Mouse (Mus musculus) gastrocnemius, postnatal 10 days (tissue): ENCODE measurements around the gene Hes3. TPM values are rescaled to one million over a fixed set of nuclear protein-coding genes. Genes with fewer than 3 reads are reported as not detected.

Experiments
- DNase-seq: peaks from one replicate; pipeline ENCODE4 v3.0.0; 2021; ENCODE audit warnings: mixed read lengths
- total RNA-seq, 2 experiments: library from RNA; stranded (reverse); gene quantifications; 2 replicates each; pipeline ENCODE4 v1.2.3; 2021

Hes3 gene
- total RNA-seq, 2 experiments from 2014 or later, result not detected

DNA sequence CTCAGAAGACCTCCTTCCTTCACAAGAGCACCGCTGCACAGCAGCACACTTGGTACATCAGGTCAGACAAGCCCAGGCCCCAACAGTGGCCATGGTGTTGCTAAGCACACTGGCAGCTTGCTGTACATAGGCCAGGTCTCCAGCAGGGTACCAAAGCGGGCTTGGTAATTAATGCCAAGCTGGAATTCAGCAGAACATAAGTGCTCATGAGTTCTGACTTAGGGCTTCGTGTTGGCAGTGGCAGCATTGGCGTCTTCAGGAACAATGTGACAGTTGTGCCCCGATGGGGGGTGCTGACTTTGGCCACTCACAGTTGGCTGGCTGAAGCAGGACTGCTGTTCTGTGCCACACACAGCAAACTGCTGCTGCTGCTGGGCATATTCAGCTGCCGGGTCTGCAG lies 13.2 kb upstream of the Hes3 start:
- no peak for DNase-seq

DNA sequence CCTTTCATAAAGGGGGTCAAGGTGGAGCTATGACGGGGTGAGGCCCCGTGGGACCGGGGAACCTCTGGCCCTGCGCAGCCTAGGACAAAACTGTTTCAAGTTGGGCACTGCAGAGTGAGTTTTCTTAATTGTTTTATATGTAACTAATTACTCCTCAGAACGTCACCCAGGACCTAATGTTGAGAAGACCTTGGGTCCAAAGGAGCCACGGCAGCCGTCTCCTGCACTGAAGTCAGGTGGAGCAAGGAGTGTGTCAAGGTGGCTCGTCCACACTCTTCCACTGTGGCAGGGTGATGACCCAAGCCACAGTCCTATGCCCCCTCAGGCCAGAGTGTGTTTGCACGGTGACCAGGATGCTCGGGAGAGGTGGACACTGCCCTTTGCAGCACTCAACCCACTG lies 11.7 kb upstream of the Hes3 start:
- no peak for DNase-seq

GRCm38 (mm10) chr4:152302012-152302411 lies 10.6 kb upstream of the Hes3 start:
- DNase-seq, result no peak

DNA sequence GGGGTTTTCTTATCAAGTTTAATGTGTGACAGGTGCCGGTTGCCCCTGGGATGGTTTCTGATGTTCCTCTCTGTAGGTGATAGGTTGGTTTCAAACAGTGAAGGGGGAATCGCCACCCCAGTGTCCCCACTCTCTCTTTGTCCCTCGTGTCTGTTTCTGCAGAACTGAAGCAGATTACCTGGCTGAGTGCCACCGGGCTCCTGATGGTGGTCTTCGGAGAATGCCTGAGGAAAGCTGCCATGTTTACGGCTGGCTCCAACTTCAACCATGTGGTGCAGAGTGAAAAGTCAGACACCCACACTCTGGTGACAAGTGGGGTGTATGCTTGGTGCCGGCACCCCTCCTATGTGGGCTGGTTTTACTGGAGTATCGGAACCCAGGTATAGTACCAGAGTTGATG lies 8.9 kb upstream of the Hes3 start:
- no peak for DNase-seq

- no peak for DNase-seq
Measured at GRCm38 (mm10) chr4:152298836-152299235, 7.4 kb upstream of the Hes3 start.

GRCm38 (mm10) chr4:152296874-152297861 lies 5.7 kb upstream of the Hes3 start, which contains the start of gene Icmt:
Gene Icmt, plus strand, starts transcription at chr4:152297227.
- DNase-seq, result peak; percentile 100

DNA sequence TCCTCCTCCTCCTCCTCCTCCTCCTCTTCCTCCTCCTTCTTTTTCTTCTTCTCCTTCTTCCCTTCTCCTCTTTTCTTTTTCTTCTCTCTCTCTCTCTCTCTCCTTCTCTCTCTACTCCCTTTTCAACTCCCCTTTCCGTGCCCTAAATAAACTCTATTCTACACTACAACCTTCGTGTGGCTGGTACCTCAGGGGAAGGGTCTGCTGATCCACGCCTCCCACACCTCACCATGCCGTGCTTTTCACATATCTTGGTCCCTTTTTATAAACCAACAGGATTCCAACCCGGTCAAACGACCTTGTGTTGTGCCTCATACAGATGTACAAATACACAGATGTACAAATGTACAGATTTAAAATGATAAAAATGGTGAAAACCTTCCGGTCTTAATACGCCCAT lies 4.9 kb upstream of the Hes3 start:
- no peak for DNase-seq

GRCm38 (mm10) chr4:152295916-152296315 lies 4.5 kb upstream of the Hes3 start:
- no peak for DNase-seq

GRCm38 (mm10) chr4:152294188-152294929 lies 2.9 kb upstream of the Hes3 start:
- DNase-seq, result no peak

DNA sequence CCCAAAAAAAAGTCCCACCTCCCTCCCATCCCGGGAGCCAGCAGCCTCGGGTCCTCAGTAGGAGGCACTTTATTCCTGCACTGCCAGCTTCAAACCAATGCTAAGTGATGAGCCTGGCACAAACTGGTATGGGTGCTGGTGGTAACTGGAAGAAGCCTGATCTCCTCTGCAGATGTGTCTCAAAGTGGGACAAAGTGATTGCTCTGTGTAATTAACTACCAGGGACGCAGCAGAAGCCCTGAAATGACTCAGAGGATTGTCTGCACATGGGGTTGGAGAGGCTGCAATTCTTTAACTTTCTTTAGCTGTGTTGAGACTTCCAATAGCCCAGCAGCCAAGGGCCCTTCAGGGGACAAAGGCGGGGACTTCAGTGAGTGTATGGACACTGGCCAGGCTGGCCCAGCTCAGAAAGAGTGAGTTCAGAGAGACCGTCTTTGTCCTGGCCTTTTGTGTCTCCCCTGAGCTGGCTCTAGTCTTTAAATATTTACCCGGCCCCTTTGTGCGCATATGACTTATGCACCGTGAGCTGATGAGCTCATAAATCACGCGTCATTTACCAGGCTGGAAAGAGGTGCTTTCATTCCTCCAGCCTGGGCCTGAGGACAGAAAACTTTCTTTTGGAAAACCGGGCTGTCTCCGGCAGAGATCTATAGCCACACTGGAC lies 772 bp upstream of the Hes3 start:
- DNase-seq, result no peak

DNA sequence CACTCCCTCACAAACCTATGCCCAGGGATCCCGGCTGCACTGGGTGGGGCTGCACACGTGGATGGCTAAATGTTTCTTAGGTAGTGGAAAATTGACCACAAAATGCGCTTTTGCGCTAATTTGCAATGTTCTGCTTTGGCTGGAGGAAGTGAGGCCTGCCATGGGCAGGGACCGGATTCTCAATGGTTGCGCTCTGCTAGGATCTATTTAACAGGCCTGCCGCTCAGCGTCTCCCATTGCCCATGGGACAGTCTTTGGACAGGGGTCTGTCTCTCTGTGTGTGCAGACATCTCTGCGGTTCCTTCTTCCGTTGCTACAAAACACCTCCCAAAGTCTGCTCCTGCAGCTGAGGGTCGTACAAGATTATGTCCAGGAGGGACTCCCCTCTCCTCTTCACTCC lies 471 bp downstream of the Hes3 start:
- no peak for DNase-seq

DNA sequence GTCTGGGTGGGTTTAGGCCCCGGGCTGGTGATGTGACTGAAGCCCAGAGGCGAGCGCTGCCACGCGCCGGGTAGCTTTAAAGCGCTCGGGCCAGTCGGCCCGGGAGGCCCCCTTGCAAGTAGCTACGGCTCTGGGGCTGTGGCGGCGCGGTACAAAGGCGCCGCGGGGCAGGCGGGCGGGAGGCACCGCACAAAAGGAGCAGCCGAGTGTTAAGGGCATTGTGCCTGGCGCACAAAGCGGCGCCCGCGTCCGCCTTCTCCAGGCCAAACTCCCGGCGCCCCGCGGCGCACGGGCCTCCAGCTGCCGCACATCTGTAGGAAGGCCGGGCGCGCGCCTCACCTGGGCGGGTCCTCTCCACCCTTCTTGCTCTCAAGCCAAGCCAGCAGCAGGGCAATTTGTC lies 1.1 kb downstream of the Hes3 start:
- no peak for DNase-seq

GRCm38 (mm10) chr4:152288398-152288945 lies 3.0 kb downstream of the Hes3 start:
- DNase-seq, result no peak

- DNase-seq, result no peak
Measured at GRCm38 (mm10) chr4:152287317-152288120, 3.9 kb downstream of the Hes3 start.

DNA sequence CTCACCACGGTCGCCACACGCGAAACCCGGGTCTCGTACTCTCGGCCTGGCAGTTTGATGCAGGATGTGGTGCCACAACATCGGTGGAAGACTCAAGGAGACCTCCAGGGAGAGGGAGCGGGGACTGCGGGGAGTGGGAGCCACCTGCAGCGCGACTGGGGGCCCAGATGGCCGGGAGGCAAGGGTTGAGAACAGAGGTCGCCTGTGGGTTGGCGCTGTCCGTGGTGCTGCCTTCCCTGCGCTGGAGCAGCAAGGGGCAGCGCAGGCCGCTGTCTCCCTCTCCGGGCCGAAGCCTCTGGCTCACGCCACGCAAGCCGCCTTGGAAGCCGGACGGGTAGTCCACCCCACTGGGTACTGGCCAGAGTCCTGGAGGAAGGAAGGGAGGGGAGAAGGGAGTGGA lies 4.6 kb downstream of the Hes3 start:
- peak; percentile 79 for DNase-seq

DNA sequence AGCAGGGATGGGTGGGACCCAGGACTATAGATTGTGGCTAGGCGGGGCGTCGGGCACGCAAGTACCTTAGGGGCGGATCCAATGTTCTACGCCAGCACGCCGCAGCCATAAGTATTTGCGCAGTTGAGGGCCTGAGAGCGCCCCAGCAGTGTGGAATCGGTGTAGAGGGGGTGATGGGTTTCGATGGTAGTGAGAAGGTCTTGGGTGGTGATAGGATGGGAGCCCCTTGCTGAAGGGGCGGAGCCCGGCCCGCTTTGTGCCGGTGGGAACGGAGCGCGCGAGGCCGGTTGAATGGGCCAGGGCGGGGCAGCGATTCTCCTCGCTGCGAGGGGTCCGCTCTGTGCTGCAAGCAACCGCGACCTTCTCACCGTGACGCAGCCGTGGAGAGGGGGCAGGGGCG lies 5.3 kb downstream of the Hes3 start:
- DNase-seq, result no peak

GRCm38 (mm10) chr4:152285505-152285904 lies 6.0 kb downstream of the Hes3 start:
- peak; percentile 59 for DNase-seq

DNA sequence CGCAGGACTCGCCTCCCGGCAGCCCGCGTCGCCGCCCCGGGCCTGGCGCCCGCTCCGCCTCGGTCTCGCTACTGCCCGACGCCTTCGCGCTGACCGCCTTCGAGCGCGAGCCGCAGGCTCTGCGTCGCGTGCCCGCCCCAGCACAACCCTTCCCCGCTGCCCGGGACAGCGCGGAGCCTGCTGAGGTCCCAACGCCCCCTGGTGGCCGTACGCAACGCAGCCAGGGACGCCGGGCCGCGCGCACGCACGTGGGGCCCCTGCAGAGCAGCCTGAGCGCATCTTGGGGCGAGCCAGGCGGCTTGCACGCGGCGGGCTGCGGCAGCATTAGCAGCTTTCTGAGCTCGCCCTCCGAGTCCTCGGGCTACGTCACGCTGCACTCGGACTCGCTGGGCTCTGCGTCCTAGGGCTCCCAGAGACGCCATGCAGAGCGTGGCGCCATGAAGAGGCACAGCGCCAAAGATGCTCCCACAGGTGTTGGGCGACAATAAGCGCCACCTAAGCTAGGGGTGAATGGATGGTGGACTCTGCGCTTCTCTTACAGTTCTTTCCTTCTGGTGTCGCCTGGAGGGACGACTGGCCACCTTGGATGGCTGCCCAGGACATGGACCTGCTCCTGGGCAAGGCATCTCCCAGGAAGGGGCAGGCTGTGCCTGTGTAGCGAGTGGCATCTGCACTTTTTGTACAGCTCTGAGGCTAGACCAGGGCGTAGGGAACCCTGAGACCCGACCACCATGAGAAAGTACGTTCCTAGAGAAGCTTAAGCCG lies 8.1 kb downstream of the Hes3 start:
- peak; percentile 92 for DNase-seq

- DNase-seq, result no peak
Measured at GRCm38 (mm10) chr4:152282721-152283120, 8.7 kb downstream of the Hes3 start.

DNA sequence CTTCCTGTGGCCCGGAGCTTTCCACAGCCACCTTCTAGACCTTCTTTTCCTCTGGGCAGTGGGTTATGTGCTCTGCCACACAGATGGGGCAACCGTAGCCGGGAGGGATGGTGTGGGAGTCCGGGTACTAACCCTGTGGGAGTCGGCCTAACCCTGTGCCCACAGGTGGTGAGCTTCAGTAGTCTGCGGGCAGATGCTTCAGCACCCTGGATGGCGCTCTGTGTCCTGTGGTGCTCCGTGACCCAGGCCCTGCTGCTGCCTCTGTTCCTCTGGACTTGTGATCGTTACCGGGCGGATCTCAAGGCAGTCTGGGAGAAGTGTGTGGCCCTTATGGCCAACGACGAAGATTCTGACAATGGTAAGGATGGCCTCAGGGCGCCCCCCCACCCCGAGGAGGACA lies 9.9 kb downstream of the Hes3 start:
- DNase-seq, result no peak

DNA sequence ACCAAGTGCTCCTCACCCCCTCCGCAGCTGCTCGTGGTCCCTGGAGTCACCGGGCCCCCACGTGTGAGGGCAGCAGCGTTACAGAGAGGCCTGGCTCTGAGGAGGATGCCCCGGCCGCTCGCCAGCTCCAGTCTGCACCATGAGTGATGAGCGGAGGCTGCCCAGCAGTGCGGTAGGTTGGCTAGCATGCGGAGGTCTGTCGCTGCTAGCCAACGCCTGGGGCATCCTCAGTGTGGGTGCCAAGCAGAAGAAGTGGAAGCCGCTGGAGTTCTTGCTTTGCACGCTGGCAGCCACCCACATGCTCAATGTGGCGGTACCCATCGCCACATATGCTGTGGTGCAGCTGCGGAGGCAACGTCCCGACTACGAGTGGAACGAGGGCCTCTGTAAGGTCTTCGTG lies 12.5 kb downstream of the Hes3 start:
- DNase-seq, result no peak
